Mouse (Mus musculus): Measurements from ENCODE around the gene Tas2r130.
"Not testable (repeated sequence)": the region's sequence is repeated elsewhere in the genome, so short reads cannot be mapped to it uniquely, and the experiment has no call there.

The Tas2r130 gene

GRCm38 (mm10) chr6:131630812-131631211 lies at the start of gene Tas2r130:
Gene Tas2r130, minus strand, starts transcription at chr6:131630912.
- no peak for DNase-seq (ENCODE audit: low spot score)

GRCm38 (mm10) chr6:131678786-131679185 lies 48.1 kb upstream of the Tas2r130 start, which contains the start of gene Tas2r106:
Gene Tas2r106, minus strand, starts transcription at chr6:131678886.
- DNase-seq (ENCODE audit: low spot score), result no peak

- no peak for DNase-seq (ENCODE audit: low spot score)
Observed at GRCm38 (mm10) chr6:131660049-131660448, 29.3 kb upstream of the Tas2r130 start, which contains the start of gene Tas2r107. Gene Tas2r107, minus strand, starts transcription at chr6:131660149.

GRCm38 (mm10) chr6:131609956-131610355 lies 20.8 kb downstream of the Tas2r130 start:
- not testable (repeated sequence) for DNase-seq (ENCODE audit: low spot score)

GRCm38 (mm10) chr6:131604821-131605220 lies 25.9 kb downstream of the Tas2r130 start:
- no peak for DNase-seq (ENCODE audit: low spot score)

Measured in ovary, adult 18-20 months (tissue).